Mouse (Mus musculus): ENCODE measurements around the gene Atoh8. TPM values are rescaled to one million over a fixed set of nuclear protein-coding genes. Genes with fewer than 3 reads are reported as not detected.

The Atoh8 gene
- total and polyA plus RNA-seq, 2 experiments from 2014 or later, result 4.5 to 7.1 TPM

GRCm38 (mm10) chr6:72277508-72278166 lies 42.3 kb upstream of the Atoh8 start:
- H3K4me1 ChIP-seq (ENCODE audit: control insufficient read depth, insufficient read depth), result peaks cover 20% of the 10 kb centered on the region
- 21% methylated on average over 9 of the region's 9 CpGs for WGBS
- no peaks in the 10 kb centered on the region for H3K9me3 ChIP-seq (replicated peaks; ENCODE audit: control insufficient read depth, low read length)
- H3K4me3 ChIP-seq (ENCODE audit: low read depth, low read length), result no peak overlapping the region
- H3K36me3 ChIP-seq (replicated peaks; ENCODE audit: control insufficient read depth, insufficient read depth, low read length), result no peaks in the 10 kb centered on the region
- H3K27me3 ChIP-seq (ENCODE audit: control insufficient read depth, insufficient read depth, low read length), result no peaks in the 10 kb centered on the region
- H3K27ac ChIP-seq (ENCODE audit: low read depth), result peak overlapping the region; percentile 89
- DNase-seq (ENCODE audit: low spot score) (peak; percentile 89), ATAC-seq (ENCODE audit: insufficient read depth, low read depth) (peak; percentile 91)
- TF ChIP-seq CTCF (IDR thresholded peaks at IDR 0.05; ENCODE audit: low read depth) (no peak), EP300 (IDR thresholded peaks at IDR 0.05; ENCODE audit: low read depth) (peak; percentile 90)
- H3K4me2 ChIP-seq (ENCODE audit: low read depth, low read length), result no peak overlapping the region
- H3K9ac ChIP-seq (replicated peaks; ENCODE audit: low read depth, low read length), result no peak overlapping the region

GRCm38 (mm10) chr6:72276972-72277441 lies 41.6 kb upstream of the Atoh8 start:
- peak; percentile 61 for ATAC-seq (ENCODE audit: insufficient read depth, low read depth)
- DNase-seq (ENCODE audit: low spot score), result no peak
- TF ChIP-seq EP300 (IDR thresholded peaks at IDR 0.05; ENCODE audit: low read depth) (no peak; the same call in 1 of the 2 replicates), CTCF (IDR thresholded peaks at IDR 0.05; ENCODE audit: low read depth) (peak; percentile 8; the same call in 1 of the 2 replicates)
- H3K27me3 ChIP-seq (ENCODE audit: control insufficient read depth, insufficient read depth, low read length), result no peaks in the 10 kb centered on the region
- no peaks in the 10 kb centered on the region for H3K9me3 ChIP-seq (replicated peaks; ENCODE audit: control insufficient read depth, low read length)
- H3K27ac ChIP-seq (ENCODE audit: low read depth), result peak overlapping the region; percentile 89
- H3K9ac ChIP-seq (replicated peaks; ENCODE audit: low read depth, low read length), result no peak overlapping the region
- H3K36me3 ChIP-seq (replicated peaks; ENCODE audit: control insufficient read depth, insufficient read depth, low read length), result no peaks in the 10 kb centered on the region
- H3K4me3 ChIP-seq (ENCODE audit: low read depth, low read length), result no peak overlapping the region
- 66% methylated on average over 13 of the region's 13 CpGs for WGBS
- no peak overlapping the region for H3K4me2 ChIP-seq (ENCODE audit: low read depth, low read length)
- peaks cover 23% of the 10 kb centered on the region for H3K4me1 ChIP-seq (ENCODE audit: control insufficient read depth, insufficient read depth)

- no peak for DNase-seq (ENCODE audit: low spot score)
- no peak for ATAC-seq (ENCODE audit: insufficient read depth, low read depth)
- Histone ChIP-seq H3K9me3 (replicated peaks; ENCODE audit: control insufficient read depth, low read length) (no peaks in the 10 kb centered on the region), H3K4me1 (ENCODE audit: control insufficient read depth, insufficient read depth) (peaks cover 23% of the 10 kb centered on the region), H3K27ac (ENCODE audit: low read depth) (peak overlapping the region; percentile 89), H3K4me3 (ENCODE audit: low read depth, low read length) (no peak overlapping the region), H3K9ac (replicated peaks; ENCODE audit: low read depth, low read length) (no peak overlapping the region), H3K27me3 (ENCODE audit: control insufficient read depth, insufficient read depth, low read length) (no peaks in the 10 kb centered on the region), H3K36me3 (replicated peaks; ENCODE audit: control insufficient read depth, insufficient read depth, low read length) (no peaks in the 10 kb centered on the region), H3K4me2 (ENCODE audit: low read depth, low read length) (no peak overlapping the region)
- 88% methylated on average over 6 of the region's 6 CpGs for WGBS
- TF ChIP-seq CTCF (IDR thresholded peaks at IDR 0.05; ENCODE audit: low read depth) (no peak), EP300 (IDR thresholded peaks at IDR 0.05; ENCODE audit: low read depth) (no peak)
Measured at GRCm38 (mm10) chr6:72276141-72276540, 40.8 kb upstream of the Atoh8 start.

- DNase-seq (ENCODE audit: low spot score), result no peak
- no peak overlapping the region for H3K4me2 ChIP-seq (ENCODE audit: low read depth, low read length)
- H3K36me3 ChIP-seq (replicated peaks; ENCODE audit: control insufficient read depth, insufficient read depth, low read length), result no peaks in the 10 kb centered on the region
- no peak overlapping the region for H3K4me3 ChIP-seq (ENCODE audit: low read depth, low read length)
- no peak overlapping the region for H3K9ac ChIP-seq (replicated peaks; ENCODE audit: low read depth, low read length)
- peaks cover 23% of the 10 kb centered on the region for H3K4me1 ChIP-seq (ENCODE audit: control insufficient read depth, insufficient read depth)
- 63% methylated on average over 4 of the region's 4 CpGs for WGBS
- H3K27me3 ChIP-seq (ENCODE audit: control insufficient read depth, insufficient read depth, low read length), result no peaks in the 10 kb centered on the region
- H3K27ac ChIP-seq (ENCODE audit: low read depth), result 0 out of 2 replicates have a peak overlapping the region, but pooled peaks have one; percentile 27
- no peak for ATAC-seq (ENCODE audit: insufficient read depth, low read depth)
- no peaks in the 10 kb centered on the region for H3K9me3 ChIP-seq (replicated peaks; ENCODE audit: control insufficient read depth, low read length)
- no peak for TF ChIP-seq EP300 (IDR thresholded peaks at IDR 0.05; ENCODE audit: low read depth)
- no peak for TF ChIP-seq CTCF (IDR thresholded peaks at IDR 0.05; ENCODE audit: low read depth)
Measured at GRCm38 (mm10) chr6:72275527-72275926, 40.1 kb upstream of the Atoh8 start.

- H3K9ac ChIP-seq (replicated peaks; ENCODE audit: low read depth, low read length), result no peak overlapping the region
- no peaks in the 10 kb centered on the region for H3K36me3 ChIP-seq (replicated peaks; ENCODE audit: control insufficient read depth, insufficient read depth, low read length)
- 56% methylated on average over 6 of the region's 6 CpGs for WGBS
- H3K4me3 ChIP-seq (ENCODE audit: low read depth, low read length), result no peak overlapping the region
- H3K4me1 ChIP-seq (ENCODE audit: control insufficient read depth, insufficient read depth), result peaks cover 17% of the 10 kb centered on the region
- no peaks in the 10 kb centered on the region for H3K9me3 ChIP-seq (replicated peaks; ENCODE audit: control insufficient read depth, low read length)
- no peak for TF ChIP-seq EP300 (IDR thresholded peaks at IDR 0.05; ENCODE audit: low read depth)
- TF ChIP-seq CTCF (IDR thresholded peaks at IDR 0.05; ENCODE audit: low read depth), result no peak
- no peak overlapping the region for H3K4me2 ChIP-seq (ENCODE audit: low read depth, low read length)
- no peak overlapping the region for H3K27ac ChIP-seq (ENCODE audit: low read depth)
- no peaks in the 10 kb centered on the region for H3K27me3 ChIP-seq (ENCODE audit: control insufficient read depth, insufficient read depth, low read length)
- ATAC-seq (ENCODE audit: insufficient read depth, low read depth) (no peak), DNase-seq (ENCODE audit: low spot score) (no peak)
Measured at GRCm38 (mm10) chr6:72273153-72273552, 37.8 kb upstream of the Atoh8 start.
